Mouse (Mus musculus) central nervous system, embryonic 11.5 days (tissue): ENCODE measurements around the gene Kcnk6. TPM values are rescaled to one million over a fixed set of nuclear protein-coding genes. Genes with fewer than 3 reads are reported as not detected.

Source experiments
- polyA plus RNA-seq: library from polyadenylated mRNA; depleted of rRNA; stranded (reverse); fragments of >200 nt; gene quantifications from 2 replicates; pipeline ENCODE4 v1.2.3, GENCODE M21; 2012; rRNA removed

The Kcnk6 gene
- polyA plus RNA-seq = 1.0 and 2.1 TPM in 2 replicates

GRCm38 (mm10) chr7:29232247-29233013, at the start of gene Kcnk6:
Gene Kcnk6, minus strand, starts transcription at chr7:29232515.

GRCm38 (mm10) chr7:29281201-29282073, 49.1 kb upstream of the Kcnk6 start, which contains the start of gene Spint2:
Gene Spint2, minus strand, starts transcription at chr7:29281912.

GRCm38 (mm10) chr7:29248261-29248841, 16.0 kb upstream of the Kcnk6 start, which contains the start of gene 2200002D01Rik:
Gene 2200002D01Rik, minus strand, starts transcription at chr7:29248466.

GRCm38 (mm10) chr7:29238019-29238967, 6.0 kb upstream of the Kcnk6 start, which contains the start of gene Yif1b:
Gene Yif1b, plus strand, starts transcription at chr7:29238329.

GRCm38 (mm10) chr7:29213675-29214082, 18.6 kb downstream of the Kcnk6 start, which contains the start of gene Catsperg1:
Gene Catsperg1, minus strand, starts transcription at chr7:29214035.

GRCm38 (mm10) chr7:29180077-29180853, 52.0 kb downstream of the Kcnk6 start, which contains the start of gene Psmd8:
Gene Psmd8, minus strand, starts transcription at chr7:29180701.

Other genes with a start within 250 kb of the Kcnk6 start
- gene Ryr1, start 107.3 kb downstream of the Kcnk6 start, polyA plus RNA-seq = 2.2 and 7.1 TPM in 2 replicates
- 2.3 and 3.5 TPM in 2 replicates for gene Rasgrp4, start 97.7 kb downstream of the Kcnk6 start, polyA plus RNA-seq
- 14.3 and 23.2 TPM in 2 replicates for gene Fam98c, start 76.3 kb downstream of the Kcnk6 start, polyA plus RNA-seq
- 0.76 and 0.84 TPM in 2 replicates for gene Ggn, start 62.3 kb downstream of the Kcnk6 start, polyA plus RNA-seq
- 16.9 and 19.6 TPM in 2 replicates for gene Spred3, start 62.1 kb downstream of the Kcnk6 start, polyA plus RNA-seq
- gene Psmd8, start 51.8 kb downstream of the Kcnk6 start, polyA plus RNA-seq = 232 and 263 TPM in 2 replicates
- 1.3 and 2.1 TPM in 2 replicates for gene Catsperg1, start 18.5 kb downstream of the Kcnk6 start, polyA plus RNA-seq
- gene Yif1b, start 5.8 kb upstream of the Kcnk6 start, polyA plus RNA-seq = 31.7 and 57.8 TPM in 2 replicates
- 1.4 and 4.8 TPM in 2 replicates for gene 2200002D01Rik, start 16.0 kb upstream of the Kcnk6 start, polyA plus RNA-seq
- gene Spint2, start 49.4 kb upstream of the Kcnk6 start, polyA plus RNA-seq = 25.7 and 29.7 TPM in 2 replicates
- gene Ppp1r14a, start 56.8 kb upstream of the Kcnk6 start, polyA plus RNA-seq = 21.8 and 41.9 TPM in 2 replicates
- 40.1 and 89.5 TPM in 2 replicates for gene Dpf1, start 71.4 kb upstream of the Kcnk6 start, polyA plus RNA-seq